Mouse (Mus musculus): Measurements from ENCODE around the gene Stoml1. TPM values are rescaled to one million over a fixed set of nuclear protein-coding genes. Genes with fewer than 3 reads are reported as not detected.

The Stoml1 gene
- polyA plus RNA-seq, 1 experiment = 52.2 TPM

DNA sequence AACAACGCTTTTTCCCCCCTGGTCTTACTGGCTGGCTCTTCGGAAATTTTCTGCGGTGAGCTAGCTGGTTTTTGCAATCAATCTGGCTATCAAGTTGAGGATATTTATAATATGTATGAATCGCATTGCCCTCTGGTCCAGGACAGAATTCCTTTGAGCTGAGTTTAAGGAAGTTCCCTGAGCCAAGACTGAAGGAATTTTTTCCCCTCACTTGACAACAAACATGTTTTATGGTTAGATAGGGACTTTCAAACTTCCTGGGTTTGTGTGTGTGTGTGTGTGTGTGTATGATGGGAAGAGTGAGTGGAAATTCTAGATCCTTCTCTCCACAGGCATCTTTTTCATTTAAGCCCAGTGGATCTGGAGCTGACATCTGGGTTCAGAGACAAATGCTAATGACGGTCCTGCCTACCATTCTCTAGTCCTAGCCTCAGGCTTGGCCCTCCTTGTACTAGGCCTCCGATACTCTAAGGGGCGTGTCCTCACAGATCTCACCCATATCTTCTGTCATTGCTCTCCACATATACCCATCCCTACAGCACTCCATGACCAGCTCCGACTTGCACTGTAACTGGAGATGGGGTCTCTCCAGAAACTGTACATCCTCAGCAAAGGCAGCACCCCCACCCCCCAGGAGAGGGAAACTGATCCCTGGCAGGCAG is 38.3 kb upstream of the Stoml1 start:
- 34% methylated on average over 8 of the region's 8 CpGs for WGBS
- H3K4me1 ChIP-seq (ENCODE audit: control insufficient read depth, insufficient read depth, low read length) = no peaks in the 10 kb centered on the region
- TF ChIP-seq POLR2A (IDR thresholded peaks at IDR 0.05; ENCODE audit: borderline replicate concordance, extremely low read depth, low read depth, low read length) = no peak
- no peak for TF ChIP-seq CTCF (IDR thresholded peaks at IDR 0.05; ENCODE audit: insufficient read depth, low read length)
- no peak overlapping the region for H3K4me3 ChIP-seq (replicated peaks; ENCODE audit: extremely low read depth, low read depth, low read length)
- DNase-seq = no peak

DNA sequence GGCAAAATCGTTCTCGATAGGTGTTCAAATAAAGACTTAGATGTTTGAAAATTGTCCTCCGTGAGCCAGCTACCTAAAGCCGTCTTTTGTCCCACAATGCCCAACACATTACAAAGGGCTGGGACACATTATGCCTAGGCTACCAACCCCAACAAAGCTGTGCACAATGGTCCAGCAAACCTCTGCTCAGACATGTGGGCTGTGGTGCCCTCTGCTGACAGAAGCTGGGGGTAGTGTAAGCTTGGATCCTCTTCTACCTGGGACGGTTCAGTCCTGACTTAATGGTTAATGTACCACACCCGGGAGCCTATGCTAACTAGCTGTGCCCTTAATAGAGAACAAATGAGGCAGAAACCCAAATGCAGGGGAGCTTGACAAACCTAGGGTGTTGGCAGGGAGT is 36.6 kb upstream of the Stoml1 start:
- 58% methylated on average over 6 of the region's 6 CpGs for WGBS
- Histone ChIP-seq H3K4me1 (ENCODE audit: control insufficient read depth, insufficient read depth, low read length) (no peaks in the 10 kb centered on the region), H3K4me3 (replicated peaks; ENCODE audit: extremely low read depth, low read depth, low read length) (no peak overlapping the region)
- TF ChIP-seq CTCF (IDR thresholded peaks at IDR 0.05; ENCODE audit: insufficient read depth, low read length) = peak; percentile 53; the same call in 1 of the 2 replicates
- no peak for TF ChIP-seq POLR2A (IDR thresholded peaks at IDR 0.05; ENCODE audit: borderline replicate concordance, extremely low read depth, low read depth, low read length)
- DNase-seq = no peak

DNA sequence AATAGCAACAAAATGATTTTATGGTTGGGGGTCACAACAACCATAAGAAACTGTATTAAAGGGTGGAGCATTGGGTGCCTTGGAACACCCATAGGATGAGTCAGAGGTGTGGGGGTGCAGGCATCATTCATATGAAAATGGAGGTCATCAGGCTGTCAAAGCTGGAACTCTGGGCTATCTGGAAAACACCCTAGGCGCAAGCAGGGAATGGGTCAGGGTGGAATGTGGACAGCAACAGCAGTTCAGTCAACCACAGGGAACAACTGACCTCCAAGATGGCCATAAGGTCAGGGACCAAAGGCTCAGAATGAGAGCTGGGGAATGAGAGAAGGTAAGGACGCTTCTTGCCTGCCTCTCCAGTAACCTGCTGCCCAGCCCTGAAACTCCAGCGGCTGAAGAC is 34.4 kb upstream of the Stoml1 start:
- no peak for TF ChIP-seq POLR2A (IDR thresholded peaks at IDR 0.05; ENCODE audit: borderline replicate concordance, extremely low read depth, low read depth, low read length)
- no peak for TF ChIP-seq CTCF (IDR thresholded peaks at IDR 0.05; ENCODE audit: insufficient read depth, low read length)
- no peaks in the 10 kb centered on the region for H3K4me1 ChIP-seq (ENCODE audit: control insufficient read depth, insufficient read depth, low read length)
- WGBS = 94% methylated on average over 3 of the region's 3 CpGs
- no peak overlapping the region for H3K4me3 ChIP-seq (replicated peaks; ENCODE audit: extremely low read depth, low read depth, low read length)
- DNase-seq = no peak

DNA sequence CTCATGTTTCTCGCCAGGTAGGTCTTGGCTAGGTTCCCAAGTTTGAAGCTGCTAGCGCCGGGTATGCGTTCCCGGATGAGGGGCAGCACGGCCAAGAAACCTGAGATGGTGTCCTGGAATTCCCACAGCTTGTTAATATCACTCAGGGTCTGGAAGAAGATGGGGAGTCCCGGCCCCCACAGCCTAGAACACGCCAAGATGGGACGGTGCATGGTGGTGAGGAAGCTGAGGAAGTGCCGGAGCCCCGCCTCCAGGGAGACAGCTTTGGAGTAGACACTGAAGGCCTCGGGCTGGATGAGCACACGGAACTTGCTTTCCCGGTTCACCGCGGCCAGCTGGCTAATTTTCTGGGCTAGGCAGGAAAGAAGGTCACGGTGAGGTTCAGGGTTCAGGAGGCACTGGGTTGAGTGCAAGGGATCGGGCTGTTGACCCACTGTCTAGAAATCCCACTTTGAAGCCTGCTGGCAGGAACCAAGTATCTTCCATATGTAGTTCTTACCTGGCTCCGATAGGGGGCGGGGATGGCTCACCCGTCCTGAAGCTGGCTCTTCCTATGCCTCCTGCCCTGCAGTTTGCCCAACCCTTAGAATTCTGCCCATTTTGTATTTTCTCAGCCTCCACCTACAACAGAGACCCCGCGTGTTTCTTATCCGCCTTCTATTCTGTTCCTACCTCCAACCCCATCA is 32.6 kb upstream of the Stoml1 start:
- H3K4me3 ChIP-seq (replicated peaks; ENCODE audit: extremely low read depth, low read depth, low read length) = no peak overlapping the region
- no peaks in the 10 kb centered on the region for H3K4me1 ChIP-seq (ENCODE audit: control insufficient read depth, insufficient read depth, low read length)
- 76% methylated on average over 24 of the region's 24 CpGs for WGBS
- no peak for DNase-seq
- TF ChIP-seq CTCF (IDR thresholded peaks at IDR 0.05; ENCODE audit: insufficient read depth, low read length) = peak; percentile 72
- no peak for TF ChIP-seq POLR2A (IDR thresholded peaks at IDR 0.05; ENCODE audit: borderline replicate concordance, extremely low read depth, low read depth, low read length)

DNA sequence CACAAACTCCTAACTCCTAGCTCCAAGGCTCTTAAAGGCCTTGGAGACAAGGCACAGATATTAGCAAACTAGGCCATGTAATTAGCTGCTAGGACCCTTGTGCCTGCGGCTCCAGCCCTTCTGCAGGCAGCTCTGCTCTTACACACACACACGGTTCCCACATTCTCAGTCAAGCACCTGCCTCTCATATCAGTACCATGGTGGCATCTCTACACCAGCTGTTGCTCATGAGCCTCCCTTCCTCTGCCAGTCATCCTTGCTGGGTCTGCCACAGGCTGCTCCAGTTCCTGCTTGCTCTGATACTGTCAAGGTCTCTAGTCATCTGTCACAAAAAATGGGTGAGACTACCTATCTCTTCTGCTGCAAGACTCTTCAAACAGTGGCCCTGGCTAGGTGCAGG is 28.6 kb upstream of the Stoml1 start:
- no peak for TF ChIP-seq CTCF (IDR thresholded peaks at IDR 0.05; ENCODE audit: insufficient read depth, low read length)
- no peak for TF ChIP-seq POLR2A (IDR thresholded peaks at IDR 0.05; ENCODE audit: borderline replicate concordance, extremely low read depth, low read depth, low read length)
- Histone ChIP-seq H3K4me1 (ENCODE audit: control insufficient read depth, insufficient read depth, low read length) (no peaks in the 10 kb centered on the region), H3K4me3 (replicated peaks; ENCODE audit: extremely low read depth, low read depth, low read length) (no peak overlapping the region)
- no peak for DNase-seq
- WGBS = 95% methylated on average over 2 of the region's 2 CpGs

DNA sequence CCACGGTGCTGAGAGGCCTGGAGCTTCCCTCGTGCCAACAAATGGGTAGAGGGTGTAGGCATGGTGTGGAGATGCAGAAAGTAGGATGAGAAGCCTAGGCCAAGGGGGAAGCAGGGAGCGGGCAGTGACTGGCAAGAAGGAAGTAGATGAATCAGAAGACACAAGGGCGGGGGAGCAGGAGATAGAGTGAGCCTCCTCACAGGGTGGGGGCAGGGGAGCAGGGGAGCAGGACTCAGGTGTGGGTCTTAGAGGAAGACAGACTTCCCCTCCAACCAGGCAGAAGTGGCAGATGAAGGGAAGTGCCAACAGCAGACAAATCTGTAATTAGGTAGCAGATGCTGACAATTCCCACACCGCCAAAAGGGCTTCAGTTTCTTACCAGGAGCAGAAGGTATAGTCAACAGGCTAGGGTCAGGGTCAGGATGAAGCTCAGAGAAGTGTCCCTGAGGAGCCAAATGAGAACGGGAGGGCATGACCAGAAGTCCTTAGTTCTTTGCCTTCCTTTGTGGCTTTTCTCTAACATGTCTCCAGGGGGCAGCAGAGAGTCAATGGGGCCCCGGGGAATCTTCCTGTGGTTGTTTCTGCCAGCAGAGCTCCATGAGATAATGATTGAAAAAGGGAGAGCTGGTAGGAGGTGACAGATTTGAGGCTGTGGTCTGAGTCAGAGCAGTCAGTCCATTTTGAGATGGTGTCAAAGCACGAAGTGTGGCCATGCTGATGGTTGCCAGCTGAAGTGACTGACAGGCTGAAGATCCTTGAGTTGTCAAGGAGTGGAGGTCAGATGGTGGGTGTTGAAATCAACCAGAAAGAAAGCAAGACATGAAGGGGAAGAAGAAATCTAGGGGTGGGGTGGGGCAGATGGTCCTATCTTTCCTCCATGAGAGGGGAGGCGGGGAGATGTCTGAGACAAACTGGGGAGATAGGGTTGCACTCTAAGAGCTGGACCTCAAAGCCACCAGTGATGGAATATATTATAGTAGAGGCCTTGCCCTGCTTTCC is 26.8 kb upstream of the Stoml1 start:
- Histone ChIP-seq H3K4me3 (replicated peaks; ENCODE audit: extremely low read depth, low read depth, low read length) (no peak overlapping the region), H3K4me1 (ENCODE audit: control insufficient read depth, insufficient read depth, low read length) (no peaks in the 10 kb centered on the region)
- TF ChIP-seq CTCF (IDR thresholded peaks at IDR 0.05; ENCODE audit: insufficient read depth, low read length) (peak; percentile 63), POLR2A (IDR thresholded peaks at IDR 0.05; ENCODE audit: borderline replicate concordance, extremely low read depth, low read depth, low read length) (no peak)
- 62% methylated on average over 9 of the region's 9 CpGs for WGBS
- peak; percentile 55 for DNase-seq

DNA sequence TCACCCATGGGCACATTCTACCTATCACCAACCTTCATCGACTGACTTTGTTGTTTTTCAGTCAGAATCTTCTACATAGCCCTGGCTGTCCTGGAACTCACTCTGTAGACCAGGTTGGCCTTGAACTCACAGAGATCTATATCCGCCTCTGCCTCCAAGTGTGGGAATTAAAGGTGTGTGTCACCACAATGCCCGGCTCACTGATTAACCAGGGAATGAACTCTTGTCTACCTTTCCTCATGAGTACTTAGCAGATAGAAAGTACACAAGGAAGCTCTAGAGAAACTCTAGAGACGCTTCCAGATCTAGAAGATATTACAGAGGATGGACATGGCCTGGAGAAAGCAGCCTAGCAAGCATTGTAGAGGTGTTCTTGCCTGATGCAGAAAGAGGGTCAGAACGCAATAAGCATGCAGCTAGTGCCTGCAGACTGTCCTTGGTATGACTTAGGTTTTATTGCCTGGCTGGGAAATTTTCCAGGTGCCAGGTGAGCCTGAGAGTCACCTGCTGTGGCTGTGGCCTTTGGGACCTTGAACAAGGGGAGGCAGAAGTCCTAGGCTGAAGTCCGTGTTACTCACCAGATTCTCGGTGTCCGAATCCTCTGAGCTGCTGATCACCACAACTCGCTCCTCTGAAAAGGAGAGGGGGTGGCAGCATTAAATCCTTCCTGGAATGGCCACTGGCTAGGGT is 24.0 kb upstream of the Stoml1 start:
- WGBS = 95% methylated on average over 9 of the region's 9 CpGs
- peaks cover 10% of the 10 kb centered on the region for H3K4me1 ChIP-seq (ENCODE audit: control insufficient read depth, insufficient read depth, low read length)
- DNase-seq = no peak
- no peak overlapping the region for H3K4me3 ChIP-seq (replicated peaks; ENCODE audit: extremely low read depth, low read depth, low read length)
- no peak for TF ChIP-seq POLR2A (IDR thresholded peaks at IDR 0.05; ENCODE audit: borderline replicate concordance, extremely low read depth, low read depth, low read length)

DNA sequence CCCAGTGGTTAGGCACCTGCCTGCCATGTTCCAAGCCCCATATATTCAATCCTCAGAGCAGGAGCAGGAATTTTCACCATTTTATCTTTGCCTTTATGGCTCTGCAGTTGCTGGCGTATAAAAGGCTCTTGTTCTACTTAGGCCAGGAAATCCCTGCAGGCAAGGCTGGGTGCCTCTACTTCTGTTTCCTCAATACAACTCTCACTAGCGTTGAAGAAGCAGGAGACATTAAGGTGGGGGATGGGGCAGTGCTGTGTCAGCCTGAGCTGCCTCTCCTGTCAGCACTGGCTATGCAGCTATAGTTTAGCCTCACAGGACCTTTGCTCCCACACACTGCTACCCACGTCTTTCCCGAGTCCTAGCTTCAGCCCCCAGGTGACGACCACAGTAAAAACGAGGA is 21.2 kb upstream of the Stoml1 start:
- DNase-seq = no peak
- Histone ChIP-seq H3K4me1 (ENCODE audit: control insufficient read depth, insufficient read depth, low read length) (peaks cover 10% of the 10 kb centered on the region), H3K4me3 (replicated peaks; ENCODE audit: extremely low read depth, low read depth, low read length) (no peak overlapping the region)
- WGBS = 56% methylated on average over 6 of the region's 6 CpGs
- TF ChIP-seq POLR2A (IDR thresholded peaks at IDR 0.05; ENCODE audit: borderline replicate concordance, extremely low read depth, low read depth, low read length) = no peak
- no peak for TF ChIP-seq CTCF (IDR thresholded peaks at IDR 0.05; ENCODE audit: insufficient read depth, low read length)

DNA sequence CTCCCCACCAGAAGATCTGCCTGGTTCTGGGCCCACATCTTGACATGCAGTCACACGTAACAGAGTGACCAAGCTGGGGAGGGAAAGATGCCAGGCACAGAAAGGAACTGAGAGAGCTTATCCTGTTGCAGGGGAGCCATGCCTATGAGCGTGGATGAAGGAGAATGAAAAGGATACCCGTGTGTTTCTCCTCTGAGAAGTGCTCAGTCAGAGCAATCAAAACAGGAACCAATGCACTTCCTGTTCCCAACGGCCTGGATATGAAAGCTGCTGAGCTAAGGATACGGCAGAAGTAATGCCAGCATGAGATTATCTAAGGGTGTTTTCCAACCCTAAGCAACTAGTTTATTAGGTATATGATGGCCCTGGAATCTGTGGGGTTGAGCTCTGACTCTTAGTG is 20.6 kb upstream of the Stoml1 start:
- Histone ChIP-seq H3K4me1 (ENCODE audit: control insufficient read depth, insufficient read depth, low read length) (peaks cover 10% of the 10 kb centered on the region), H3K4me3 (replicated peaks; ENCODE audit: extremely low read depth, low read depth, low read length) (no peak overlapping the region)
- TF ChIP-seq POLR2A (IDR thresholded peaks at IDR 0.05; ENCODE audit: borderline replicate concordance, extremely low read depth, low read depth, low read length) (no peak), CTCF (IDR thresholded peaks at IDR 0.05; ENCODE audit: insufficient read depth, low read length) (no peak)
- DNase-seq = no peak
- WGBS = 47% methylated on average over 5 of the region's 5 CpGs

All from lung, adult 2 months (tissue).